Mouse (Mus musculus) heart, postnatal 10 days (tissue): Measurements from ENCODE around the gene Ralgapa1. TPM values are rescaled to one million over a fixed set of nuclear protein-coding genes. Genes with fewer than 3 reads are reported as not detected.

Experiments
- DNase-seq, 2 experiments: peaks; one replicate each; pipeline ENCODE4 v3.0.0; 2021
- intact Hi-C: fragments of 180-260 bp; cut with DNase I; formaldehyde crosslinking; loops from one replicate; pipeline ENCODE4 v1.15.1; 2025
- total RNA-seq, 2 experiments: library from RNA; stranded (reverse); gene quantifications; 2 replicates each; pipeline ENCODE4 v1.2.3; 2021

The Ralgapa1 gene
- 10 to 100 TPM; 56.1 to 64.5 TPM for total RNA-seq

GRCm38 (mm10) chr12:55820661-55821314, at the start of gene Ralgapa1:
TSS of gene Ralgapa1 (minus strand) at chr12:55821167.
- peak; percentile 91 to 95 for DNase-seq
- intact Hi-C loops: no loop called here

GRCm38 (mm10) chr12:55869622-55870322, 48.8 kb upstream of the Ralgapa1 start:
- intact Hi-C loops: no loop called here
- no peak for DNase-seq

GRCm38 (mm10) chr12:55867738-55868137, 46.8 kb upstream of the Ralgapa1 start:
- DNase-seq: no peak
- intact Hi-C loops: no loop called here

GRCm38 (mm10) chr12:55860631-55861030, 39.7 kb upstream of the Ralgapa1 start:
- DNase-seq: no peak
- intact Hi-C loops: no loop called here

- intact Hi-C loops: no loop called here
- DNase-seq: no peak
Measured at GRCm38 (mm10) chr12:55859409-55860349, 38.7 kb upstream of the Ralgapa1 start.

GRCm38 (mm10) chr12:55850650-55851049, 29.7 kb upstream of the Ralgapa1 start:
- DNase-seq: no peak
- intact Hi-C loops: no loop called here

GRCm38 (mm10) chr12:55847851-55848250, 26.9 kb upstream of the Ralgapa1 start:
- no peak for DNase-seq

GRCm38 (mm10) chr12:55846741-55847140, 25.8 kb upstream of the Ralgapa1 start:
- intact Hi-C loops: no loop called here
- DNase-seq: peak; percentile 12 to 18

More at GRCm38 (mm10) chr12:55847851-55848250, 26.9 kb upstream of the Ralgapa1 start:
- intact Hi-C loops: no loop called here

- DNase-seq: no peak
- intact Hi-C loops: no loop called here
Measured at GRCm38 (mm10) chr12:55837495-55837894, 16.5 kb upstream of the Ralgapa1 start.

- DNase-seq: peak; percentile 97 to 98
- intact Hi-C loops: no loop called here
Measured at GRCm38 (mm10) chr12:55836199-55836951, 15.4 kb upstream of the Ralgapa1 start, which contains the start of gene Brms1l. TSS of gene Brms1l (plus strand) at chr12:55836324.

- DNase-seq: no peak
- intact Hi-C loops: no loop called here
Measured at GRCm38 (mm10) chr12:55835857-55836198, 14.9 kb upstream of the Ralgapa1 start.

- DNase-seq: no peak
- intact Hi-C loops: loop anchor here (5.0 kb wide), 1 partner anchor 318 kb away; no protein-coding TSS in a partner anchor
Measured at GRCm38 (mm10) chr12:55834891-55835290, 13.9 kb upstream of the Ralgapa1 start.

GRCm38 (mm10) chr12:55833906-55834625, 13.1 kb upstream of the Ralgapa1 start:
- intact Hi-C loops: loop anchor here (5.0 kb wide), 1 partner anchor 317 kb away; no protein-coding TSS in a partner anchor
- DNase-seq: no peak

GRCm38 (mm10) chr12:55832961-55833360, 12.0 kb upstream of the Ralgapa1 start:
- intact Hi-C loops: loop anchor here (5.0 kb wide), 1 partner anchor 316 kb away; no protein-coding TSS in a partner anchor
- DNase-seq: no peak

- intact Hi-C loops: loop anchor here (1.0 to 5.0 kb wide), 4 partner anchors 48 to 314 kb away; no protein-coding TSS in a partner anchor
- DNase-seq: peak; percentile 80 to 88
Measured at GRCm38 (mm10) chr12:55831101-55831500, 10.1 kb upstream of the Ralgapa1 start.

- intact Hi-C loops: no loop called here
- DNase-seq: no peak
Measured at GRCm38 (mm10) chr12:55825537-55825936, 4.6 kb upstream of the Ralgapa1 start.

GRCm38 (mm10) chr12:55824027-55824426, 3.1 kb upstream of the Ralgapa1 start:
- intact Hi-C loops: no loop called here
- DNase-seq: no peak

GRCm38 (mm10) chr12:55820119-55820660, 777 bp downstream of the Ralgapa1 start:
- DNase-seq: peak; percentile 59 to 64
- intact Hi-C loops: no loop called here

GRCm38 (mm10) chr12:55816488-55816887, 4.5 kb downstream of the Ralgapa1 start:
- no peak for DNase-seq
- intact Hi-C loops: no loop called here
